Mouse (Mus musculus) forebrain, embryonic 13.5 days (tissue): ENCODE data around the gene Prkab2. TPM values are rescaled to one million over a fixed set of nuclear protein-coding genes. Genes with fewer than 3 reads are reported as not detected.

Experiments used
- ATAC-seq: fragments of 200-750 bp; cut with Nextera tagmentation; 2 replicates; pipeline ENCODE4 v1.8.0; 2017
- H3K27ac ChIP-seq: fragments of 300-500 bp; sonication (generic); 2 replicates; pipeline ENCODE4 v1.5.1; 2015; ENCODE audit warnings: inconsistent platforms, mild to moderate bottlenecking, moderate library complexity
- H3K27me3 ChIP-seq: fragments of 300-500 bp; sonication (generic); 2 replicates; pipeline ENCODE4 v1.6.1; 2015; ENCODE audit warnings: mild to moderate bottlenecking, inconsistent platforms
- H3K36me3 ChIP-seq: fragments of 300-500 bp; sonication (generic); 2 replicates; pipeline ENCODE4 v1.6.1; 2015; ENCODE audit warnings: mild to moderate bottlenecking, inconsistent platforms; ENCODE audit not compliant: poor library complexity, severe bottlenecking
- H3K4me1 ChIP-seq: fragments of 300-500 bp; sonication (generic); 2 replicates; pipeline ENCODE4 v1.6.1; 2015; ENCODE audit warnings: inconsistent platforms
- H3K4me2 ChIP-seq: fragments of 300-500 bp; sonication (generic); 2 replicates; pipeline ENCODE4 v1.6.1; 2015; ENCODE audit warnings: inconsistent platforms, mild to moderate bottlenecking, moderate library complexity
- H3K4me3 ChIP-seq: fragments of 300-500 bp; sonication (generic); 2 replicates; pipeline ENCODE4 v1.5.1; 2015; ENCODE audit warnings: mild to moderate bottlenecking, inconsistent platforms
- H3K9ac ChIP-seq: fragments of 300-500 bp; sonication (generic); 2 replicates; pipeline ENCODE4 v1.6.1; 2015; ENCODE audit warnings: mild to moderate bottlenecking, inconsistent platforms
- H3K9me3 ChIP-seq: fragments of 300-500 bp; sonication (generic); replicated peaks from 2 replicates; pipeline ENCODE4 v1.6.1; 2016; ENCODE audit warnings: inconsistent platforms
- WGBS: fragments of 180-500 bp; shearing (Covaris S2); methylation state at CpG from one replicate; pipeline ENCODE4 v1.1.7; 2015; 5-methylcytosine and 5-hydroxymethylcytosine counted together
- polyA plus RNA-seq: library from polyadenylated mRNA; unstranded; fragments of >200 nt; fragmentation: Nextera tagmentation; extraction: Ambion mirVana; gene quantifications from 2 replicates; pipeline ENCODE4 v1.2.1, GENCODE M21; 2015

Prkab2 gene
- 5.6 and 6.8 TPM in 2 replicates for polyA plus RNA-seq

- 3% methylated on average over 51 of the region's 51 CpGs for WGBS
- Histone ChIP-seq H3K27ac (0 out of 2 replicates have a peak within 1 kb of the TSS, but pooled peaks have one; percentile 31), H3K9me3 (no peaks in the 10 kb centered on the region; the same call in 1 of the 2 replicates), H3K4me1 (peaks cover 17% of the 10 kb centered on the region), H3K9ac (peak within 1 kb of the TSS; percentile 78), H3K27me3 (no peaks in the 10 kb centered on the region), H3K4me2 (peak within 1 kb of the TSS; percentile 83), H3K4me3 (peak within 1 kb of the TSS; percentile 78), H3K36me3 (0 out of 2 replicates have a peak, but pooled peaks cover 3% of the 10 kb centered on the region)
- peak; percentile 96 for ATAC-seq
Measured at GRCm38 (mm10) chr3:97657655-97658411, at the start of gene Prkab2. TSS of gene Prkab2 (plus strand) at chr3:97658193.

- H3K9me3 ChIP-seq = no peaks in the 10 kb centered on the region
- no peaks in the 10 kb centered on the region for H3K36me3 ChIP-seq
- peak overlapping the region; percentile 90 for H3K27ac ChIP-seq
- 0 out of 2 replicates have a peak, but pooled peaks cover 4% of the 10 kb centered on the region for H3K27me3 ChIP-seq
- peaks cover 7% of the 10 kb centered on the region; the same call in 1 of the 2 replicates for H3K4me1 ChIP-seq
- WGBS = 3% methylated on average over 20 of the region's 20 CpGs
- H3K4me2 ChIP-seq = peak overlapping the region; percentile 55
- H3K9ac ChIP-seq = peak overlapping the region; percentile 90
- peak; percentile 3; the same call in 1 of the 2 replicates for ATAC-seq
- H3K4me3 ChIP-seq = peak overlapping the region; percentile 79
Measured at GRCm38 (mm10) chr3:97609201-97609844, 48.7 kb upstream of the Prkab2 start.

DNA sequence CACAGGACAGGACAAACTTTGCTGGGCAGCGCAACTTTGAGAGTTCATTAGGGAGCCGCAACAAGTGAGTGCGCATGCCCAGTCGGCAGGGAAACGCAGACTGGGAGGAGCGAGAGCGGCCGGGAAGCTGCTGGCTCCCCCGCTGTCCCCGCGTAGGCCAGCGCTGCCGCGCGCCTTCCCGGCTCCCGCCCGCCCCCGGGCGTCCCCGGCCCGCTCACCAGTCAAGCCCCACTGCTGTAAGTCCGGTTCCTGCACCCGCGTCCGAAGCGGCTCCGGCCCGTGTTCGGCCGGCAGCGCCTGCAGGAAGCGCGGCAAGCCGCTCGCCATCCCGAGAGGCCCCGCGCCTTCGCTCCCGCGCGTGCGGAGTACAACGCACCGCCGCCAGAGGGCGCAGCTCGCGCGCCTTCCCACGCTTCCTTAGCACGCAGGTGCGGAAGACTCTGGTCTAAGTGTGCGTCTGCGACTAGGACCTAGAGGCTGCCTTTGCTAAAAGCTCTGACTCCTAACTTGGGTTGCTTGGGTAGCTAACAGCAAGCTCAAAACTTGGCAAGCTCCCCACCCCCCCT lies 48.1 kb upstream of the Prkab2 start, which contains the start of gene Chd1l:
Chd1l (minus strand) TSS at position 359 of the 566 bp plus-strand sequence.
- ATAC-seq = peak; percentile 96
- H3K4me1 ChIP-seq = peaks cover 7% of the 10 kb centered on the region; the same call in 1 of the 2 replicates
- H3K27ac ChIP-seq = peak within 1 kb of the TSS; percentile 90
- H3K27me3 ChIP-seq = 0 out of 2 replicates have a peak, but pooled peaks cover 4% of the 10 kb centered on the region
- no peaks in the 10 kb centered on the region for H3K9me3 ChIP-seq
- WGBS = under 1% methylated on average over 41 of the region's 56 CpGs
- H3K4me3 ChIP-seq = peak within 1 kb of the TSS; percentile 79
- H3K4me2 ChIP-seq = peak within 1 kb of the TSS; percentile 55
- H3K9ac ChIP-seq = peak within 1 kb of the TSS; percentile 90
- no peaks in the 10 kb centered on the region for H3K36me3 ChIP-seq

- 91% methylated on average over 6 of the region's 6 CpGs for WGBS
- 0 out of 2 replicates have a peak, but pooled peaks cover 4% of the 10 kb centered on the region for H3K27me3 ChIP-seq
- no peak overlapping the region for H3K4me3 ChIP-seq
- H3K4me1 ChIP-seq = peaks cover 7% of the 10 kb centered on the region; the same call in 1 of the 2 replicates
- no peak overlapping the region for H3K27ac ChIP-seq
- H3K9ac ChIP-seq = no peak overlapping the region
- no peaks in the 10 kb centered on the region for H3K9me3 ChIP-seq
- no peaks in the 10 kb centered on the region for H3K36me3 ChIP-seq
- H3K4me2 ChIP-seq = no peak overlapping the region
- no peak for ATAC-seq
Measured at GRCm38 (mm10) chr3:97611021-97611420, 47.0 kb upstream of the Prkab2 start.

DNA sequence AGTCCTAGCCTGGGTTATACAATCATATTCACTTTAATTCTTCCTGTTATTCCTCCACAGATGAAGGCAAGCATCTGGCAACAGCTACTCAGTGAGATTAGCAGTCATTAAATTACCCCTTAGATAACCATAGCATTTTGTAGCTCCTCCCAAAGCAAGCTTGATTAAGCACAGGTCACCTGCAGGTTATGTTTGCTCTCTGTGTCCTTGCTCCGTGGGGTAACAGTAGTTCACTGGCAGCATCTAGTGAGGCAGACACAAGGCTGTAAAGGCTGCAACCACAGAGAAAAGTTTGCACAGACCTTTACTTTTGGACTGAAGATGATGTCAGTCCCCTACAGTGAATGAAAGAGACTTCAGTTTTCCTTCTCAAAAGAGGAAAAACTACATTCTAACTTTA lies 42.8 kb upstream of the Prkab2 start:
- 0 out of 2 replicates have a peak, but pooled peaks cover 4% of the 10 kb centered on the region for H3K27me3 ChIP-seq
- ATAC-seq = no peak
- H3K9ac ChIP-seq = no peak overlapping the region
- no peaks in the 10 kb centered on the region for H3K4me1 ChIP-seq
- no peaks in the 10 kb centered on the region for H3K9me3 ChIP-seq
- H3K36me3 ChIP-seq = no peaks in the 10 kb centered on the region
- no peak overlapping the region for H3K4me2 ChIP-seq
- 37% methylated on average over 1 of the region's 1 CpGs for WGBS
- H3K4me3 ChIP-seq = no peak overlapping the region
- H3K27ac ChIP-seq = no peak overlapping the region

- WGBS = 94% methylated on average over 4 of the region's 4 CpGs
- Histone ChIP-seq H3K9me3 (no peaks in the 10 kb centered on the region), H3K4me2 (no peak overlapping the region), H3K4me1 (no peaks in the 10 kb centered on the region), H3K27me3 (0 out of 2 replicates have a peak, but pooled peaks cover 4% of the 10 kb centered on the region), H3K4me3 (no peak overlapping the region), H3K36me3 (no peaks in the 10 kb centered on the region), H3K27ac (no peak overlapping the region), H3K9ac (no peak overlapping the region)
- no peak for ATAC-seq
Measured at GRCm38 (mm10) chr3:97615933-97616332, 42.1 kb upstream of the Prkab2 start.

DNA sequence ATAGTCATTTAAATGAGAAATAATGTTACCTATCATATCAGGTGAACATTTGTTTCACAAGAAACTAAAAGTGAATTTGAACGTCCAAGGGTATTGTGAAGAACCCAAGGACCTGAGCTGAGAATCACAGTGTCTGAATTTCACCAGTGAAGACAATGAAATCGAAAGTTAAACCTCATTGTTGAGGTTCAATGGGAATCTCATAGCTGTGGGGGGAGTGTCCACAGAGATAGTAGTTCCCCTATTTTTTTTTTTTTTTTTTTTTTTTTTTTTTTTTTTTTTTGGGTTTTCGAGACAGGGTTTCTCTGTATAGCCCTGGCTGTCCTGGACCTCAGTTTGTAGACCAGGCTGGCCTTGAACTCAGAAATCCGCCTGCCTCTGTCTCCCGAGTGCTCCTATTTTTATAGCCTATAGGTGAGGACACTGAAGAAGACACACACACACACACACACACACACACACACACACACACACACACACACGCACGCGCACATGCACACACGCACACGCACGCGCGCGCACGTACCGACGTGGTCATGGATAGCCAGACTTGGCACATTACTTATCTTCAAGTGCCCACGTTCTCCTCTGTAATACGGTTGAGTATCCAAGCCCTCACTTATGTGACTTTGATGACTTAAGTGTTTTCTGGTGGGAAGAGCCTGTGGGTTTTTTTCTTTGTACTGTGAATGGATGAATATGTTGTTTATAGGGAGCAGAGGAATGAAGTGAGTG lies 40.7 kb upstream of the Prkab2 start:
- no peak overlapping the region for H3K4me2 ChIP-seq

GRCm38 (mm10) chr3:97617899-97618298 lies 40.1 kb upstream of the Prkab2 start:
- WGBS = 88% methylated on average over 8 of the region's 8 CpGs
- H3K4me3 ChIP-seq = no peak overlapping the region
- no peak for ATAC-seq
- H3K4me2 ChIP-seq = no peak overlapping the region
- H3K36me3 ChIP-seq = no peaks in the 10 kb centered on the region
- H3K27me3 ChIP-seq = no peaks in the 10 kb centered on the region
- no peak overlapping the region for H3K27ac ChIP-seq
- H3K9me3 ChIP-seq = no peaks in the 10 kb centered on the region
- no peaks in the 10 kb centered on the region for H3K4me1 ChIP-seq
- H3K9ac ChIP-seq = no peak overlapping the region

More for the DNA sequence above, 40.7 kb upstream of the Prkab2 start:
- no peaks in the 10 kb centered on the region for H3K36me3 ChIP-seq
- ATAC-seq = no peak
- no peak overlapping the region for H3K9ac ChIP-seq
- H3K27ac ChIP-seq = no peak overlapping the region
- H3K4me3 ChIP-seq = no peak overlapping the region
- H3K27me3 ChIP-seq = 0 out of 2 replicates have a peak, but pooled peaks cover 2% of the 10 kb centered on the region
- H3K9me3 ChIP-seq = no peaks in the 10 kb centered on the region
- H3K4me1 ChIP-seq = no peaks in the 10 kb centered on the region
- WGBS = 95% methylated on average over 19 of the region's 19 CpGs

GRCm38 (mm10) chr3:97620657-97621056 lies 37.3 kb upstream of the Prkab2 start:
- no peaks in the 10 kb centered on the region for H3K27me3 ChIP-seq
- H3K4me1 ChIP-seq = no peaks in the 10 kb centered on the region
- H3K27ac ChIP-seq = no peak overlapping the region
- ATAC-seq = no peak
- WGBS = 94% methylated on average over 4 of the region's 4 CpGs
- no peaks in the 10 kb centered on the region for H3K9me3 ChIP-seq
- H3K36me3 ChIP-seq = no peaks in the 10 kb centered on the region
- no peak overlapping the region for H3K9ac ChIP-seq
- H3K4me2 ChIP-seq = no peak overlapping the region
- H3K4me3 ChIP-seq = no peak overlapping the region

GRCm38 (mm10) chr3:97624611-97625010 lies 33.4 kb upstream of the Prkab2 start:
- Histone ChIP-seq H3K4me1 (peaks cover 6% of the 10 kb centered on the region), H3K9ac (no peak overlapping the region), H3K4me2 (no peak overlapping the region), H3K27me3 (no peaks in the 10 kb centered on the region), H3K4me3 (no peak overlapping the region), H3K36me3 (no peaks in the 10 kb centered on the region), H3K9me3 (no peaks in the 10 kb centered on the region), H3K27ac (no peak overlapping the region)
- no peak for ATAC-seq
- WGBS = 23% methylated on average over 2 of the region's 2 CpGs

DNA sequence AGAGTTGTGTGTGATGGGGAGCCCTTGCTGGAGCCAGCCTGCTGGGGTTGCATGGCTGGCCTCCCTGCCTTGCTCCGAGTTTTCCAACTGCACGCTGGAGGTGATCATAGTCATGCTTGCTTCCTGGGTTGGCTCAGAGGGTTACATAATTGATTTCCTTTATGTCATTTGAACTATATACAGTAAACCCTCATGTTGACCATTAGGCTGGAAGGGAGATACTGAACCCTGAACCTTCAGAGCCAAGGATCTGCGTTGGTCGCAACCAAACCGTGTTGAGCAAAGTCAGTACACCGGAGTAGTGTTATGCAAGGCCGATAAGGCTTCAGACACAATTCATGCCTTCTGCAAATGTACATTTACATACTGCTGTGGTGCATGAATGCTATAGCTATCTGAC lies 30.1 kb upstream of the Prkab2 start:
- Histone ChIP-seq H3K36me3 (no peaks in the 10 kb centered on the region), H3K4me2 (no peak overlapping the region), H3K4me1 (peaks cover 6% of the 10 kb centered on the region), H3K9me3 (no peaks in the 10 kb centered on the region), H3K27me3 (no peaks in the 10 kb centered on the region), H3K9ac (no peak overlapping the region), H3K27ac (no peak overlapping the region), H3K4me3 (no peak overlapping the region)
- ATAC-seq = no peak
- WGBS = 79% methylated on average over 7 of the region's 7 CpGs
